17 mouse cellular contexts compared by ENCODE assay signal in the genomic region with DNA sequence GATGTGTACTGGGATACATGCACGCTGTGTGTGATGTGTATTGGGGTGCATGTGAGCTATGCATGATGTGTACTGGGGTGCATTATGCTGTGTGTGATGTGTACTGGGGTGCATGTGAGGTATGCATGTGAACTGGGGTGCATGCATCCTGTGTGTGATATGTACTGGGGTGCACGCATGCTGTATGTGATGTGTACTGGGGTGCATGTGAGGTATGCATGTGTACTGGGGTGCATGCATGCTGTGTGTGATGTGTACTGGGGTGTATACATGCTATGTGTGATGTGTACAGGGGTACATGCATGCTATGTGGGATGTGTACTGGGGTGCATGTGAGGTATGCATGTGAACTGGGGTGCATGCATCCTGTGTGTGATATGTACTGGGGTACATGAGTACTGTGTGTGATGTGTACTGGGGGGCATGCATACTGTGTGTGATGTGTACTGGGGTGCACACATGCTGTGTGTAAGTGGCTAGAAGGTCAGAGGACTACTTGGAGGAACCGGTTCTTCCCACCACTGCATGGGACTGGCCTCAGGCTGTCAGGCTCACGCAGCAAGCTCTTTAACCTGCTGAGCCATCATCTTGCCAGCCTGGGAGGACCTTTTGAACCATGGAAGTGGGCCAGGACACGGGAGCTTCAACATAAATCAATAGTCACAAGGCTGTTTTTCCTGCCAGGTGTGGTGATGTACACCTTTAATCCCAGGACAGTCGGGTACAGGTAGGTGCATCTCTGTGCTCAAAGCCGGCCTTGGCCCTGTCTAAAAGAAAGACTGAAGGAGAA. TPM values are rescaled to one million over a fixed set of nuclear protein-coding genes. Genes with fewer than 3 reads are reported as not detected.
DNase-seq lines count a peak whose midpoint lies in the region; ATAC-seq lines count a peak whose summit lies in the region.
"Had no signal": no experiment of that assay in that cellular context is flagged by ENCODE, and none has a peak within 500 bp of the region (broad histone marks: within the 10 kb centered on the region; RNA-seq: fewer than 3 reads in every experiment).

No protein-coding gene starts in this region.

- no peaks in the 10 kb centered on the region for H3K27me3 ChIP-seq in limb, embryonic 11.5 days (ENCODE audit: control insufficient read depth, insufficient read depth, low read length)
- no peaks in the 10 kb centered on the region for H3K27me3 ChIP-seq in limb, embryonic 10.5 days (ENCODE audit: low read depth, poor library complexity, severe bottlenecking)
- H3K27me3 ChIP-seq in limb, embryonic 15.5 days, result no peaks in the 10 kb centered on the region
- no peaks in the 10 kb centered on the region for H3K27me3 ChIP-seq in hindbrain, embryonic 13.5 days
- H3K27me3 ChIP-seq: hindbrain, embryonic 12.5 days; liver, embryonic 13.5 days; midbrain, embryonic 12.5 days had no signal

- no peak overlapping the region for H3K4me2 ChIP-seq in limb, embryonic 11.5 days (ENCODE audit: low read depth, severe bottlenecking)
- H3K4me2 ChIP-seq in limb, embryonic 15.5 days, result no peak overlapping the region
- H3K4me2 ChIP-seq in hindbrain, embryonic 13.5 days, result no peak overlapping the region
- H3K4me2 ChIP-seq: hindbrain, embryonic 12.5 days; liver, embryonic 13.5 days; midbrain, embryonic 12.5 days had no signal

- 82% methylated on average over 7 of the region's 7 CpGs for WGBS in limb, embryonic 11.5 days
- 81% methylated on average over 7 of the region's 7 CpGs for WGBS in limb, embryonic 10.5 days
- 65% methylated on average over 7 of the region's 7 CpGs for WGBS in limb, embryonic 15.5 days
- 85% methylated on average over 7 of the region's 7 CpGs for WGBS in hindbrain, embryonic 13.5 days

- ATAC-seq in limb, embryonic 11.5 days (ENCODE audit: insufficient number of reproducible peaks, low FRiP score, low TSS enrichment, low read depth), result peak; percentile 31; the same call in 1 of the 2 replicates
- ATAC-seq in limb, embryonic 15.5 days (ENCODE audit: insufficient number of reproducible peaks, low FRiP score, low TSS enrichment, low read depth), result peak; percentile 44; the same call in 1 of the 2 replicates
- ATAC-seq in hindbrain, embryonic 13.5 days (ENCODE audit: low FRiP score), result no peak
- ATAC-seq: forebrain, embryonic 14.5 days had no signal

- no peak overlapping the region for H3K4me3 ChIP-seq in limb, embryonic 11.5 days (ENCODE audit: low read depth, low read length)
- no peak overlapping the region for H3K4me3 ChIP-seq in limb, embryonic 10.5 days
- H3K4me3 ChIP-seq in limb, embryonic 15.5 days, result no peak overlapping the region
- H3K4me3 ChIP-seq in hindbrain, embryonic 13.5 days, result no peak overlapping the region
- H3K4me3 ChIP-seq: gastrocnemius, adult 2 months; heart, adult 2 months; hindbrain, embryonic 12.5 days; liver, embryonic 13.5 days; midbrain, embryonic 12.5 days; myocyte had no signal

- H3K27ac ChIP-seq in limb, embryonic 11.5 days (replicated peaks; ENCODE audit: low read depth, low read length), result no peak overlapping the region
- no peak overlapping the region for H3K27ac ChIP-seq in limb, embryonic 10.5 days
- no peak overlapping the region for H3K27ac ChIP-seq in limb, embryonic 15.5 days
- H3K27ac ChIP-seq in hindbrain, embryonic 13.5 days, result no peak overlapping the region
- H3K27ac ChIP-seq: gastrocnemius, adult 2 months; heart, adult 2 months; hindbrain, embryonic 12.5 days; liver, embryonic 13.5 days; midbrain, embryonic 12.5 days had no signal

- H3K36me3 ChIP-seq in limb, embryonic 11.5 days (ENCODE audit: control insufficient read depth, insufficient read depth, low read length), result no peaks in the 10 kb centered on the region
- H3K36me3 ChIP-seq in limb, embryonic 10.5 days, result no peaks in the 10 kb centered on the region
- no peaks in the 10 kb centered on the region for H3K36me3 ChIP-seq in limb, embryonic 15.5 days
- no peaks in the 10 kb centered on the region for H3K36me3 ChIP-seq in hindbrain, embryonic 13.5 days
- H3K36me3 ChIP-seq: hindbrain, embryonic 12.5 days; liver, embryonic 13.5 days; midbrain, embryonic 12.5 days had no signal

- H3K9me3 ChIP-seq in limb, embryonic 11.5 days (ENCODE audit: control insufficient read depth, low read length), result no peaks in the 10 kb centered on the region
- peaks cover 2% of the 10 kb centered on the region; the same call in 1 of the 2 replicates for H3K9me3 ChIP-seq in limb, embryonic 10.5 days (replicated peaks)
- H3K9me3 ChIP-seq in limb, embryonic 15.5 days, result no peaks in the 10 kb centered on the region
- no peaks in the 10 kb centered on the region for H3K9me3 ChIP-seq in hindbrain, embryonic 13.5 days
- H3K9me3 ChIP-seq: liver, embryonic 13.5 days; midbrain, embryonic 12.5 days had no signal

- no peak overlapping the region for H3K9ac ChIP-seq in limb, embryonic 11.5 days (ENCODE audit: low read length)
- no peak overlapping the region for H3K9ac ChIP-seq in limb, embryonic 15.5 days
- no peak overlapping the region for H3K9ac ChIP-seq in hindbrain, embryonic 13.5 days
- H3K9ac ChIP-seq: hindbrain, embryonic 12.5 days; liver, embryonic 13.5 days; midbrain, embryonic 12.5 days had no signal

- no peaks in the 10 kb centered on the region for H3K4me1 ChIP-seq in limb, embryonic 11.5 days (ENCODE audit: control insufficient read depth, insufficient read depth, low read length)
- peaks cover 7% of the 10 kb centered on the region; the same call in 1 of the 2 replicates for H3K4me1 ChIP-seq in limb, embryonic 10.5 days
- H3K4me1 ChIP-seq in limb, embryonic 15.5 days, result no peaks in the 10 kb centered on the region
- H3K4me1 ChIP-seq in hindbrain, embryonic 13.5 days (replicated peaks), result no peaks in the 10 kb centered on the region
- H3K4me1 ChIP-seq: hindbrain, embryonic 12.5 days; midbrain, embryonic 12.5 days had no signal

- DNase-seq in limb, embryonic 11.5 days (ENCODE audit: low spot score), result no peak
- no peak for DNase-seq in limb, embryonic 10.5 days (ENCODE audit: low spot score)
- peak; percentile 91 for DNase-seq in fat pad, adult 2 months (ENCODE audit: extremely low read depth, low read depth, low spot score)
- peak; percentile 75 to 76 for DNase-seq in kidney, adult 8-10 months
- no peak for DNase-seq in testis, postnatal 14 days (ENCODE audit: low spot score)
- DNase-seq: cerebellum, adult 11-12 months; gastrocnemius, adult 2 months; heart, adult 2 months; liver, embryonic 13.5 days; lung, postnatal 14 days; thymus, postnatal 4 days had no signal

RNA-seq across cellular contexts. Expression of a gene that starts 45.4 kb away (rescaled TPM):
- polyA plus RNA-seq in limb, embryonic 11.5 days (2014; fragmentation: Nextera tagmentation; extraction: Ambion mirVana), result 45.3 and 51.5 TPM in 2 replicates
- 43.2 and 43.8 TPM in 2 replicates for polyA plus RNA-seq in limb, embryonic 10.5 days (2016; fragmentation: Nextera tagmentation; extraction: Ambion mirVana)
- 34.9 and 42.0 TPM in 2 replicates for polyA plus RNA-seq in limb, embryonic 15.5 days (2015; fragmentation: Nextera tagmentation; extraction: Ambion mirVana)
- 20.2 TPM in 2 replicates for polyA plus RNA-seq in hindbrain, embryonic 13.5 days (2015; fragmentation: Nextera tagmentation; extraction: Ambion mirVana)

Comparison
In these comparisons a context has a peak if more than half of its experiments do, and no peak if none do; other contexts are left out.
1. DNase-seq: peak in fat pad, adult 2 months (single experiment) and kidney, adult 8-10 months (2 of 2); none in limb, embryonic 11.5 days (single experiment), limb, embryonic 10.5 days (single experiment) and testis, postnatal 14 days (single experiment).